Mouse (Mus musculus): ENCODE measurements around the gene Emc10. TPM values are rescaled to one million over a fixed set of nuclear protein-coding genes. Genes with fewer than 3 reads are reported as not detected.

Gene Emc10
- polyA plus RNA-seq, 1 experiment from 2014 or later, result 133 TPM

DNA sequence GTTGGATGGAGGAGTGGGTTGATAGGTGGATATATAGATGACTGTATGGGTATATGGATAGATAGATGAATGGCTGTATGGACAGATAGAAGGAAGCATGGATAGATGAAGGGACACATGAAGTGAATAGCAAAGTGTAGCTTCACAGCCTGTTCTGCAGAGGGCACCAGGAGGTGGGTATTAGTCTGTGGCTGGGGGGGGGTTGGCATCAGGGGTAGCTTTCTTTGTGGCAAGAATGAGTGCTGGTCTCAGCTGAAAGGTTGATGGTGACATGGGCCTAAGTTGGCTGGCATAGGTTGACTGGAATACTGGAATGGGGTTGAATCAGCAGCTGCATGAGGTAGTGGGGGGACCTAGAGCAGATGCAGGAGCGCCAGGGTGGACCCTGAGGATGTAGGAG lies 55.1 kb downstream of the Emc10 start:
- no peak overlapping the region for H3K27ac ChIP-seq (ENCODE audit: low read depth)
- no peak overlapping the region for H3K9ac ChIP-seq
- ATAC-seq (ENCODE audit: insufficient read depth), result no peak
- no peak overlapping the region; the same call in 1 of the 2 replicates for H3K4me3 ChIP-seq (ENCODE audit: low read depth, low read length)
- no peaks in the 10 kb centered on the region for H3K36me3 ChIP-seq (ENCODE audit: insufficient read depth)
- DNase-seq, result no peak
- peak overlapping the region; percentile 61; the same call in 1 of the 2 replicates for H3K4me2 ChIP-seq
- no peaks in the 10 kb centered on the region for H3K4me1 ChIP-seq (ENCODE audit: insufficient read depth)
- no peak for TF ChIP-seq CTCF (IDR thresholded peaks at IDR 0.05; ENCODE audit: low read depth)
- peaks cover 64% of the 10 kb centered on the region for H3K27me3 ChIP-seq (ENCODE audit: insufficient read depth, low read length)
- WGBS, result 13% methylated on average over 1 of the region's 1 CpGs
- no peaks in the 10 kb centered on the region for H3K9me3 ChIP-seq (ENCODE audit: low read depth, low read length)

DNA sequence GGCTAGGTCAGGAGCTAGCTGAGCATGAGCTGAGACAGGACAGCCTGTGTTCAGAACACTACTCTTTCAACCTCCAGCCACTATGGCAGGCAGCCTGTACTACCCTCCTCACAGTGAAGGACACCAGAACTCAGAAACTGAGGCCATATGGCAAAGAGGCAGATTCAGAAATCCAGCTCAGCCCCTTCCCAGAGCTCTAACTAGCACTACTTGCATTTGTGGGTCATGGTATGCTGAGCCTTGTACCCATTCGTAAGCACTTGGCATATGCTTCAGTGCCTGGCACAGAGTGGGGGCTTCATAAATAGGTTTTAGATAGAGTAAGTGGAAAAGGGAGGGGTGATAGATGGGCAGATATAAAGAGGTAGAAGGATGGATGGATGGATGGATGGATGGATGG lies 55.9 kb downstream of the Emc10 start:
- Histone ChIP-seq H3K27ac (ENCODE audit: low read depth) (no peak overlapping the region), H3K9ac (no peak overlapping the region), H3K4me3 (ENCODE audit: low read depth, low read length) (no peak overlapping the region), H3K36me3 (ENCODE audit: insufficient read depth) (no peaks in the 10 kb centered on the region), H3K4me2 (no peak overlapping the region), H3K4me1 (ENCODE audit: insufficient read depth) (no peaks in the 10 kb centered on the region), H3K27me3 (ENCODE audit: insufficient read depth, low read length) (peaks cover 59% of the 10 kb centered on the region), H3K9me3 (ENCODE audit: low read depth, low read length) (no peaks in the 10 kb centered on the region)
- no peak for DNase-seq
- WGBS, result 79% methylated on average over 1 of the region's 1 CpGs
- no peak for TF ChIP-seq CTCF (IDR thresholded peaks at IDR 0.05; ENCODE audit: low read depth)
- no peak for ATAC-seq (ENCODE audit: insufficient read depth)

Small RNA genes lying within 50 kb of the gene (microRNA-seq; reads per million reads assigned to microRNA genes)
- gene Mir7052 (ENCODE audit: borderline number of aligned reads) (0.95 reads per million), gene Mir7053 (ENCODE audit: borderline number of aligned reads) (0.71 reads per million)

Other genes with a start within 250 kb of the Emc10 start
- gene 1700028J19Rik, start 249.8 kb downstream of the Emc10 start, polyA plus RNA-seq (2014; fragmentation: Nextera tagmentation; extraction: Ambion mirVana), result 0.96 and 1.5 TPM in 2 replicates
- gene 2410002F23Rik, start 249.8 kb downstream of the Emc10 start, polyA plus RNA-seq (2014; fragmentation: Nextera tagmentation; extraction: Ambion mirVana), result 142 and 146 TPM in 2 replicates
- 0.11 TPM in 1 of 2 replicates, not detected in the other for gene Acp4, start 239.2 kb downstream of the Emc10 start, polyA plus RNA-seq (2014; fragmentation: Nextera tagmentation; extraction: Ambion mirVana)
- not detected in 2 replicates for gene Gm15517, start 235.1 kb downstream of the Emc10 start, polyA plus RNA-seq (2014; fragmentation: Nextera tagmentation; extraction: Ambion mirVana)
- gene Clec11a, start 189.6 kb downstream of the Emc10 start, polyA plus RNA-seq (2014; fragmentation: Nextera tagmentation; extraction: Ambion mirVana), result 1.8 TPM in 2 replicates
- 1.3 and 1.6 TPM in 2 replicates for gene Shank1, start 186.3 kb downstream of the Emc10 start, polyA plus RNA-seq (2014; fragmentation: Nextera tagmentation; extraction: Ambion mirVana)
- 2.0 and 2.9 TPM in 2 replicates for gene Syt3, start 112.4 kb downstream of the Emc10 start, polyA plus RNA-seq (2014; fragmentation: Nextera tagmentation; extraction: Ambion mirVana)
- gene 1700008O03Rik, start 110.7 kb downstream of the Emc10 start, polyA plus RNA-seq (2014; fragmentation: Nextera tagmentation; extraction: Ambion mirVana), result 0.71 and 1.2 TPM in 2 replicates
- 1.5 TPM in 2 replicates for gene Lrrc4b, start 67.5 kb downstream of the Emc10 start, polyA plus RNA-seq (2014; fragmentation: Nextera tagmentation; extraction: Ambion mirVana)
- gene Aspdh, start 31.1 kb downstream of the Emc10 start, polyA plus RNA-seq (2014; fragmentation: Nextera tagmentation; extraction: Ambion mirVana), result 0.28 TPM in 1 of 2 replicates, not detected in the other
- gene Josd2, start 28.5 kb downstream of the Emc10 start, polyA plus RNA-seq (2014; fragmentation: Nextera tagmentation; extraction: Ambion mirVana), result 82.7 and 87.6 TPM in 2 replicates
- 9.1 and 11.3 TPM in 2 replicates for gene Fam71e1, start 52 bp upstream of the Emc10 start, polyA plus RNA-seq (2014; fragmentation: Nextera tagmentation; extraction: Ambion mirVana)
- 0.14 and 0.26 TPM in 2 replicates for gene Mybpc2, start 28.1 kb upstream of the Emc10 start, polyA plus RNA-seq (2014; fragmentation: Nextera tagmentation; extraction: Ambion mirVana)
- gene Spib, start 35.5 kb upstream of the Emc10 start, polyA plus RNA-seq (2014; fragmentation: Nextera tagmentation; extraction: Ambion mirVana), result 0.07 and 0.18 TPM in 2 replicates
- gene Pold1, start 52.3 kb upstream of the Emc10 start, polyA plus RNA-seq (2014; fragmentation: Nextera tagmentation; extraction: Ambion mirVana), result 91.6 and 105 TPM in 2 replicates
- gene Nr1h2, start 57.4 kb upstream of the Emc10 start, polyA plus RNA-seq (2014; fragmentation: Nextera tagmentation; extraction: Ambion mirVana), result 61.1 and 66.0 TPM in 2 replicates
- gene Napsa, start 75.9 kb upstream of the Emc10 start, polyA plus RNA-seq (2014; fragmentation: Nextera tagmentation; extraction: Ambion mirVana), result 4.7 and 6.8 TPM in 2 replicates
- gene Kcnc3, start 94.1 kb upstream of the Emc10 start, polyA plus RNA-seq (2014; fragmentation: Nextera tagmentation; extraction: Ambion mirVana), result 0.70 and 0.97 TPM in 2 replicates
- 33.6 and 37.3 TPM in 2 replicates for gene Myh14, start 174.3 kb upstream of the Emc10 start, polyA plus RNA-seq (2014; fragmentation: Nextera tagmentation; extraction: Ambion mirVana)
- not detected in 2 replicates for gene Izumo2, start 212.2 kb upstream of the Emc10 start, polyA plus RNA-seq (2014; fragmentation: Nextera tagmentation; extraction: Ambion mirVana)